Mouse (Mus musculus) stomach, embryonic 14.5 days (tissue): ENCODE results near the gene Gm8113. TPM values are rescaled to one million over a fixed set of nuclear protein-coding genes. Genes with fewer than 3 reads are reported as not detected.
"Not testable (repeated sequence)": the region's sequence is repeated elsewhere in the genome, so short reads cannot be mapped to it uniquely, and the experiment has no call there.

Experiments
- ATAC-seq: fragments of 200-750 bp; cut with Nextera tagmentation; 2 replicates; pipeline ENCODE4 v1.8.0; 2017; ENCODE audit warnings: low read depth, moderate TSS enrichment; ENCODE audit not compliant: insufficient number of reproducible peaks, insufficient read depth, low FRiP score
- H3K27ac ChIP-seq: fragments of 300-500 bp; sonication (generic); 2 replicates; pipeline ENCODE4 v1.5.1; 2014; ENCODE audit warnings: mild to moderate bottlenecking, low read length, moderate library complexity, mixed read lengths
- H3K27me3 ChIP-seq: fragments of 300-500 bp; sonication (generic); 2 replicates; pipeline ENCODE4 v1.6.1; 2014; ENCODE audit warnings: low read length, control low read depth, mixed read lengths; ENCODE audit not compliant: control insufficient read depth, insufficient read depth
- H3K36me3 ChIP-seq: fragments of 300-500 bp; sonication (generic); 2 replicates; pipeline ENCODE4 v1.6.1; 2014; ENCODE audit warnings: mild to moderate bottlenecking, control low read depth, low read length, moderate library complexity, mixed read lengths; ENCODE audit not compliant: control insufficient read depth, insufficient read depth
- H3K4me1 ChIP-seq: fragments of 300-500 bp; sonication (generic); 2 replicates; pipeline ENCODE4 v1.6.1; 2014; ENCODE audit warnings: low read length, control low read depth, mixed read lengths; ENCODE audit not compliant: control insufficient read depth, insufficient read depth
- H3K4me2 ChIP-seq: fragments of 300-500 bp; sonication (generic); replicated peaks from 2 replicates; pipeline ENCODE4 v1.6.1; 2014; ENCODE audit warnings: low read depth, low read length, control low read depth
- H3K4me3 ChIP-seq: fragments of 300-500 bp; sonication (generic); 2 replicates; pipeline ENCODE4 v1.5.1; 2014; ENCODE audit warnings: low read depth, low read length, control low read depth
- H3K9ac ChIP-seq: fragments of 300-500 bp; sonication (generic); replicated peaks from 2 replicates; pipeline ENCODE4 v1.6.1; 2014; ENCODE audit warnings: low read depth, mild to moderate bottlenecking, control low read depth, low read length, moderate library complexity, mixed read lengths
- H3K9me3 ChIP-seq: fragments of 300-500 bp; sonication (generic); 2 replicates; pipeline ENCODE4 v1.6.1; 2016; ENCODE audit warnings: low read depth, low read length, control low read depth; ENCODE audit not compliant: control insufficient read depth
- WGBS: fragments of 180-500 bp; shearing (Covaris S2); extraction: QIAGEN DNeasy Blood & Tissue Kit; methylation state at CpG from one replicate; pipeline ENCODE4 v1.1.7; 2014; 5-methylcytosine and 5-hydroxymethylcytosine counted together
- polyA plus RNA-seq: library from polyadenylated mRNA; unstranded; fragments of >200 nt; fragmentation: Nextera tagmentation; extraction: Ambion mirVana; gene quantifications from 2 replicates; pipeline ENCODE4 v1.2.1, GENCODE M21; 2014

Gene Gm8113
- polyA plus RNA-seq, 1 experiment from 2014 or later, result 19.7 TPM

DNA sequence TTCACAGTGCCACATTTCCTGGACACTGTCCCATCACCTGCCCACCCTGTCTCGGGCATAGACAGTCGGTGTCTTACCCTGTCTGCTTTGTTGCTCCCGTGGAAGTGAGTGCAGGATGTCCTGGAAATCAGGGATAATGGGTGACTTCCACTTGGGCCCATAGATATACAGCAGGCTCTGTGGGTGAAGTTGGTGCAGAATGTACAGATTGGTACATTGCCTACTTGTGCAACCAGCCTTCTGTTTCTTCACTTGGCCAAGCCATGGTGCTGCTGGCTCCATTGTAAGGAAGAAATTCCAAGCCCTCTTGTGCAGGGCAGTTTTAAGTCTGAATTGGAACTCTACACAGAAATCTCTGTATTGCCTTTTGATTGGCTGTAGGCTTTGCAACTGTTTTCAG is 1.7 kb upstream of the Gm8113 start, which contains the start of gene Ear10:
TSS of gene Ear10 (minus strand) at position 101 of the 400 bp plus-strand sequence.
- H3K4me1 ChIP-seq, H3K4me2 ChIP-seq, ATAC-seq, H3K36me3 ChIP-seq, H3K27me3 ChIP-seq, H3K9me3 ChIP-seq, H3K27ac ChIP-seq, H3K9ac ChIP-seq, H3K4me3 ChIP-seq: not testable (repeated sequence)
- WGBS, result 89% methylated on average over 3 of the region's 3 CpGs

DNA sequence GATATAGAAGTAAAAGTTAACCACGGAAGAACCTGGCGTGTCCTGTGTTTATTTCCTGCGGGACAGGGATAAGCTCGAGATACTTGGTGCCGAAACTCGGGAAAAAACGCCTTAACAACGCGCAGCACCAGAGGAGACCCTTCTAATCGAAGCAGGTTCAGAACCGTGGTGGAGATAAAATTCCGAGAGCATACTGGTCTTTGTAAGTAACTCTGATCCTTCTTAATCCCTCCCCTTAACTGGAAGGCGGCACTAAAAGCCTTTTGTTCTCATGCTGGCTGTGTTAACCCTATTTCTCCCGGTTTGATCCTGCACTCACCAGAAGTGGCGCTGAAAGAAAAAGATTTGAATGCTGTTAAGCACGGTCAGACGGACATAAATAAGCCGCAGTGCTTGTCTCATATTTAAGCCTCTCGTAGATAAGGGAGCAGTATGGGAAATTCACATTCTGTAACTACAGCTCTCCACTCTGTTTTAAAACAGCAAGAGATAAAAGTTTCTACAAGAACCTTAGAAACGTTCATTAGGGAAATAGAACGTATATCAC is 287 bp downstream of the Gm8113 start:
- H3K36me3 ChIP-seq, H3K9me3 ChIP-seq, H3K4me1 ChIP-seq, H3K27me3 ChIP-seq: not testable (repeated sequence)
- ATAC-seq, result peak; percentile 76; the same call in 1 of the 2 replicates
- H3K4me2 ChIP-seq, result peak overlapping the region; percentile 41
- WGBS, result 6% methylated on average over 21 of the region's 21 CpGs
- peak overlapping the region; percentile 37 for H3K4me3 ChIP-seq
- H3K9ac ChIP-seq, result peak overlapping the region; percentile 28; the same call in 1 of the 2 replicates
- H3K27ac ChIP-seq, result peak overlapping the region; percentile 90

DNA sequence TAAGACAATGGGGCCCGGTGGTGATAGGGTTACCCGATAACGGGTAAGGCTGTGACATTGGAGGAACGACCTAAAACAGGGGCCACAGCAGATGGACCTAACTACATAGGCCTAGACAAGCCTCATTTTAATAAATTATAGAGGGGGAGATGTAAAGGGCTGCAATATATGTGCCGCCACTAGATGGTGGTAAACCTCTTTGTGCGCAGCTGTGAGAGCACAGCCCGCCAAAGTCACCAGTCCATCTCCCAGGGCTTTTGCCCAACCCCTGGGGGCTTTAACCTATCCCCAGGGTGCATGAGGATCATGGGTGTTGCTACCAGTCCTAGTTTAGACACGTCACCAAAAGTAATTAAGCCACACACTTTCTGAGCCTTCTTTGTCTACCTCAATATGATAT is 7.8 kb downstream of the Gm8113 start:
- H3K27ac ChIP-seq, H3K4me1 ChIP-seq, H3K4me2 ChIP-seq, H3K36me3 ChIP-seq, H3K9ac ChIP-seq, ATAC-seq, H3K27me3 ChIP-seq, H3K9me3 ChIP-seq, H3K4me3 ChIP-seq: not testable (repeated sequence)
- WGBS, result 18% methylated on average over 8 of the region's 8 CpGs

DNA sequence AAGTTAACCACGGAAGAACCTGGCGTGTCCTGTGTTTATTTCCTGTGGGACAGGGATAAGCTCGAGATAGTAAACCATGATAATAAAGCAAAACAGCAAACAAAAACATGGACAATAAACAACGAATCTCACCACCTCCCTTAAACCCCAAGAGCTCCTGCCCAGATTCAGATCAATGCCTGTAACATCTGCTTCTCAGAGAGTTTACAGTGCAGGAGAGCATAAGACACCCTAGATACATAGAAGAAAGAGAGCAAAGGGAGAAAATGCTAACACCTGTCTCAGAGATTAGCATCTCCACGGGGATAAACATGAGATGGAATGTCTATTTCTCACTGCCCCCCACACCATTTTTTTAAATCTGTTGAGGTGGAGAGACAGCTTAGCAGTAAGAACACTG is 8.2 kb downstream of the Gm8113 start:
- not testable (repeated sequence) for H3K9me3 ChIP-seq, H3K27me3 ChIP-seq, ATAC-seq, H3K27ac ChIP-seq, H3K36me3 ChIP-seq, H3K4me1 ChIP-seq, H3K4me2 ChIP-seq, H3K9ac ChIP-seq, H3K4me3 ChIP-seq
- WGBS, result 56% methylated on average over 5 of the region's 5 CpGs

DNA sequence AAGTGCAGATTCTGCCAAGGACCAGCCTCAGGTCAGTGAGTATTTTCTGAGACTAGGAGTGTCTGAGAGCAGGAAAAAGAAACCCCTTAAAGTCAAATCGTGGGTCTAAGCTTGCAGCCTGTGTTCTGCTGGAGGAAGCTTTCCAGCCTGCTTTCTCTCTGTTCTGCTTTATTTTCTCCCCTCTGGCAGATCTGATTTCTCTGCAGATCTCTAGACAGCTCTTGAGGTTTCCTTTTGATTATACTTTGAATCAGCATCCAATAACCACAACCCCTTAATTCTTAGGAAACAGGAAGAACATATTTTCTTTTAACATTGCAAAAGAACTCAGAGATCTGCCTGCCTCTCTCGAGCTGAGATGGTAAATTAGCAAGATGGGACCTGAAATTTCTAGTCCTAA is 28.2 kb downstream of the Gm8113 start:
- not testable (repeated sequence) for H3K27ac ChIP-seq, H3K9me3 ChIP-seq, H3K36me3 ChIP-seq, H3K4me1 ChIP-seq, H3K4me3 ChIP-seq, ATAC-seq, H3K9ac ChIP-seq, H3K27me3 ChIP-seq, H3K4me2 ChIP-seq
- WGBS, result 39% methylated on average over 2 of the region's 2 CpGs

DNA sequence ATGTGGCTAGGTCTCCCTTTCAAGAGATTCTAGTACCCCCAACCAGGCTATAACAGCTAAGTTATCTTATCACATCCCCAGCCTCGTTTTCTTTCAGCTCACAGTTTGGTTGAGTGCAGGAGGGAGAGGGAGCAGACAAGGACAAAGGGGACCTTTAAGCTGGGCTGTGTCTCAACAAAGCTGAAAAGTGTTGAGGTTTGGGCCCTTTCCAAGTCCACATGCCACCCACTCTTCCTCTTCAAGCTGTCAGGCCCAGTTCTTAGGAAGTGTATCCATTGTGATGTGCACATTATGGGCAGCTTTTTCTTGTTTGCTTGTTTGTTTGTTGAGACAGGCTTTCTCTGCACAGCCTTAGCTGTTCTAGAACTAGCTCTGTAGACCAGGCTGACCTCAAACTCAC is 29.9 kb downstream of the Gm8113 start:
- not testable (repeated sequence) for H3K27me3 ChIP-seq

DNA sequence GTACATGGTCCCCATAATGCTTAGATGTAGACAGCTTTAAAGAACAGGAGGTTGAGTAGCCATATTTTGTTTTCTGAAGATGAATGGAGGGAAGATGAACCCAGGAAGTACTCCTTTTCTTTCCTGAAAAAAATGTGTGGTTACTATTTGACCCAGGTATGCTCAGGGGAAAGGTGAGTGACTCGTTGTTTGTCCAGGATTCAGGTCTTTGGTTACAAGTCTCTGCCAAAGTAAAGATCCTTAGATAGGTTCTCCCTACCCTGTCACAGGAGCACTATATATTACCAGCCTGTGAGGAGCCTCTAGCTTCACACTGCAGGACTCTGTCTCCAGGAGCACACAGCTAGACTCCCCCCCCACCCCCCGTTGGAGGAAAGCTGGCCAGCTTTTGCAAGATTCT is 31.6 kb downstream of the Gm8113 start, which contains the start of gene Ang5:
TSS of gene Ang5 (plus strand) at position 301 of the 400 bp plus-strand sequence.
- H3K36me3 ChIP-seq, H3K27ac ChIP-seq, H3K4me2 ChIP-seq, H3K9ac ChIP-seq, H3K4me3 ChIP-seq, H3K27me3 ChIP-seq, H3K4me1 ChIP-seq, H3K9me3 ChIP-seq, ATAC-seq: not testable (repeated sequence)
- no CpG with 5 or more reads among the region's 2 CpGs for WGBS

More for the DNA sequence above, 29.9 kb downstream of the Gm8113 start:
- not testable (repeated sequence) for H3K9ac ChIP-seq, ATAC-seq, H3K4me1 ChIP-seq, H3K4me3 ChIP-seq, H3K36me3 ChIP-seq, H3K27ac ChIP-seq, H3K4me2 ChIP-seq, H3K9me3 ChIP-seq
- WGBS, result no CpG with 5 or more reads among the region's 1 CpGs

Other genes starting within 250 kb of the Gm8113 start
- gene Gm8165, start 248.2 kb upstream of the Gm8113 start, polyA plus RNA-seq, result not detected in 2 replicates
- gene Gm7324, start 227.6 kb upstream of the Gm8113 start, polyA plus RNA-seq, result 2.1 and 2.3 TPM in 2 replicates
- not detected in 2 replicates for gene Gm16506, start 197.9 kb upstream of the Gm8113 start, polyA plus RNA-seq
- gene Gm6526, start 177.5 kb upstream of the Gm8113 start, polyA plus RNA-seq, result not detected in 2 replicates
- gene Gm8180, start 140.6 kb upstream of the Gm8113 start, polyA plus RNA-seq, result not detected in 2 replicates
- not detected in 2 replicates for gene Ear1, start 49.9 kb upstream of the Gm8113 start, polyA plus RNA-seq
- not detected in 2 replicates for gene Ear10, start 1.8 kb upstream of the Gm8113 start, polyA plus RNA-seq
- gene Ang5, start 31.7 kb downstream of the Gm8113 start, polyA plus RNA-seq, result not detected in 2 replicates
- gene Ang6, start 76.9 kb downstream of the Gm8113 start, polyA plus RNA-seq, result not detected in 2 replicates
- 0.36 and 0.76 TPM in 2 replicates for gene Ear2, start 177.3 kb downstream of the Gm8113 start, polyA plus RNA-seq
- not detected in 2 replicates for gene Gm3327, start 198.5 kb downstream of the Gm8113 start, polyA plus RNA-seq